Mouse (Mus musculus) CH12F3 (cell line): ENCODE data around the gene Arhgap1.

Source experiments
- in situ Hi-C: fragments of 300-500 bp; cut with MboI; formaldehyde crosslinking; loops from 2 replicates; pipeline ENCODE4 v1.14.3; 2020; ENCODE audit warnings: low sequenced_read_pairs

The Arhgap1 gene

DNA sequence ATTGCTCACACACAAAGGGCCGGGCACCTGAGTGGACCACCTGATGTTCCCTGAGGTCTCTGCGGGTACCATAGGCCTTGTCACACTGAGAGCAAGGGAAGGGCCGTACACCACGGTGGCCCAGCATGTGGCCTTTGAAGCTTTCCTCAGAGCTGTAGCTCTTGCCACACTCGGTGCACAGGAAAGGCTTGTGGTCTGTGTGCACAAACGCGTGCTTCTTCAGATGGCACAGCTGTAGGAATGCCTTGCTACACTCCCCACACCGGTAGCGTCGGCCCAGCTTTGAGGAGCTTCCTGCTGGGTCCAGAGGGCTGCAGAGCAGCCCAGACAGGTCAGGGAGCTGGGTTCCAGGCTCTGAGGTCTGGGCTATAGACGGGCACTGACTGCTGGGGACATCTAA is 3.8 kb upstream of the Arhgap1 start:
- in situ Hi-C loops: no loop called here

DNA sequence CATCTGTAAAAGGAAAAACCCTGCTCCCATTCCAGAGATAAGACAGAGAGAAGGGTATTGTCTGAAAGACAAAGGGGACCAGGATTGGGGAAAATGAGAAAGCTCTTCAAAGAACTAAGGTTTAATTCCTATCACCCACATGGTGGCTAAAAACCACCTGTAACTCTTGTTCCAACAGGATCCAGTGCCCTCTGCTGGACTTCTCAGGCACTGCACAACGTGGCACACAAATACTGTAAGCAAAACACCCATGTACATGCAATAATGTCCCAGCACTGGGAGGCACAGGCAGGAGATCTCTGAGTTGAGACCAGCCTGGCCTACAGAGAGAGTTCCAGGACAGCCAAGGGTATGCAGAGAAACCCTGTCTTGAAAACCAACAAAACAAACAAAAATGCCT is 2.9 kb upstream of the Arhgap1 start:
- in situ Hi-C loops: no loop called here

DNA sequence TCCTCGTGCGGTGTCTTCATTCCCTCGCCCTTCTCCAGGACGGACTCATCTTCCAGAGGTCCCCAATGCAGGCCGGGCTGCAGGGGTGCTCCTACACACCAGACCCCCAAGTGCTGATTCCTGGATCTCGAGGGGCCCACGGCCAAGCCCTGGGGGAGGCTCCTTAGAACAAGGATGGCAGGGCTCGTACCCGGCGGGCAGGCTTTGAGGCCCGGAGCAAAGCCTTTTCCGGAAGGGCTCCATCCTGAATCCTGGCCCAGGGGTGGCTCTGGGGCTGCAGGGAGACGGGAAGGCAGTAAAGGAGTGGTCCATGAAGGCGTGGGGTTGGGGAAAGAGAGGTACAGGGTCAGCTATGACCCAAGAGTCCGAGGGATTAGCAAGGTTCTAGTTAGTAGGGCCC is 508 bp upstream of the Arhgap1 start:
- in situ Hi-C loops: no loop called here

DNA sequence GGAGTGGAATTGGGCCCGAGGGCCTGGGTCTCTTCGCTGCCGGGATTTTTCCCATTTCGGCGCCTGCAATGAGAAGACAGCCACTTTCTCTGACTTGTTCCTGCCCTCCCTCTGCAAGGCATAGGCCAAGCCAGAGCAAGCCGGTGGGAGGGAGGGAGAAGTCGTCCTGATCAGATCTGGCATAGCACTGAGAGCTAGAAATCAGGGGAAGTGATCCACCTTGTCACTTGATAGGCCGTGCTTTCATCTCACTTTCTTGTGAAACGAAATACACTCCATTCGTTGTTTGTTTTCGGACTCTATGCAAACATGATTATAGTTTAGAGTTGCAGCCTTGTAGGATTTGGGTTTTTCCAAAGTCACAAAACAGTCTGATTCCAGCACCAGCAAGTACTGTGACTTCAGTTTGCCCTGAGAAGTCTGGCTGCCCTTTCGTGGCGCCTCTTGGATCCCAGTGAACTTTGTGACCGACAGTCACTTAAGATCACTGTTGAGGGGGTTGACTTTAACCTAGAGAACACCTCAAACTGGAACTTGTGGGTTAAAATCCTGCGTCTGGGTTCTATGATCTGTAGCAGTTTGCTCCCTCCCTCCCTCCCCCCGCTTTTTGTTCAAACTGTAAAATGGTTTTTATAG is 818 bp downstream of the Arhgap1 start:
- in situ Hi-C loops: no loop called here

DNA sequence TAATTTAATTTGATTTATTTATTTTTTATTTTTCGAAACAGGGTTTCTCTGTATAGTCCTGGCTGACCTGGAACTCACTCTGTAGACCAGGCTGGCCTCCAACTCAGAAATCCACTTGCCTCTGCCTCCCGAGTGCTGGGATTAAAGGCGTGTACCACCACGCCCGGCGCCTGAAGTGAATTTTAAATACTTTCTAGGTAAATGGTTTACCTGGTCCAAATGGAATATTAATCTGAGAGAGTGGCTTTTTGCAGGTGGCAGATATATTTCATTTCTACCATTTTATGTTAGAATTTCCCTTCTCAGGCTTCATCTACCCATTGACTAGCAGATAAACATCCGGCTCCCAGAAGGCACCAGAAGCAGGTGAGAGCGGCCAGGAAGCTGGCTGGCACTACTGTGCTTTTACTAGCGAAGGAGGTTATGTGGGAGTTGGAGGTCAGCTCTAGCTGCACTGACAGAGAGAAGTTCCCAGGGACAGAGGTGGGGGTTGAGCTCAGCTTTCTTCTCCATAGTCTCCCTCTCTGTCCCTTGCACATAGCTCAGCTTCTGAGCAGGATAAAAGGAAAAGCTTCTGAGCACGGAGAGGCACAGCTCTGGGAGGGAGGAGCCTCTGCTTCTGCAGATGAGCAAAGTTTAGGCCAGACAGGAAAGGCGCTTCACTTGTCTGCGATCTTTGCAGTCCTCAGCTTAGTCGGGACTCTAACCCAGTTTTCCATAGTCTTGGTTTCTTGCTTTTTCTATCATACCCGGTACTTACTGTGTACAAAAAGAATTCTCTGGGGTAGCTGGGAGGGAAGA is 2.0 kb downstream of the Arhgap1 start:
- in situ Hi-C loops: no loop called here

DNA sequence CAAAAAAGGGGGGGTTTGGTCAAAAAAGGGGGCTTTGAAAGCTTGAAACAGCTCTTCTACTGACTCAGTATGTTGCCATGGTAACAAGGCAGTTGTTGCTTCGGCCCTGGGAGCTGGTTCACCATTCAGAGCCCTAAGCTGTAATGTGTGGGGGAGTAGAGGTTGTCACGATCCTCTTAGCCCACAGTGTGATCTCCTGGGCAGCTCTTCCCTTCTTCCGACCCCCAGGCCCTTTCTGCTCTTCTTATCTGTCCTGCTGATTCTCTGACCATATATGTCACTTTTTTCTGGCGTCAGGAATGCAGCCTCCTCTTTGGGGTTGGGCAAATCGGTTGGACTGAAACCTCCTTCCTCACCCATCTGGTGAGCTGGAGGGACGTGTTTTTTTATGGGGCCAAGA is 3.2 kb downstream of the Arhgap1 start:
- in situ Hi-C loops: no loop called here

DNA sequence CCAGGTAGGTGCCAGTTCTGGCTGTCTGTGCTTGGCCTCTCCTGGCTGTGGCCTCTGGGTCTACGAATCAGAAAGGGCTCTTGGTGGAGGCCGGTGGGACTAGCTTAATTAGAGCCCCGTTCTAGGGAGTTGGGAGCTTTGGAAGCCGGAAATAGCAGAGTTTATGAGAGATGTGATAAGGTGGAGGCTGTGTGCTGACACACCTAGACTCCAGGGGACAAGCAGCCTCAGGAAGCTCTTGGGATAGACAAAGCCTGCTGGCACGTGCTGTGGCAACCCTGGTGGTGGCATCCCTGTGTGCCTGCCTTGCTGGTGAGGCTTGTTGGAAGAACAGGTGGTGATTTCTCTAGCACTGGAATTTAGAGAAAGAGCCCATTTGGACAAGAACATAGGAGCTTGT is 5.7 kb downstream of the Arhgap1 start:
- in situ Hi-C loops: no loop called here

DNA sequence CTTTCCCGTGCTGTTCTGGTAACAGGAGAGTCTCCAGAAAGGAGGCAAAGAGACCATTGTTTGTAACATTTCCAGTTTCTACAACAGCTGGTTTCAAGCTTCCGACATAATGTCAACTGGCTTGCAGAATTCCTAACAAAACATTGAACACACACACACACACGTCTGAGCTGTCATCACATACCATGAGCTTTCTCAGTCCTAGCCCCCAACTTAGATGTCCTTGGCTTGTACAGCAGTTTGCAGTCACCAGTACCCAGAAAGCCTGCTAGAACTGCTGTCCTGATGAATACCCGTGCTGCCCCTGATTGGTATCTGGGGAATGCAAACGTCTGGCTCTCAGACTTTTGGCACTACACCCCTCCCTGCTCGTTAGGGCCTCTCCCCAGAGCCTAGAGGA is 6.2 kb downstream of the Arhgap1 start:
- in situ Hi-C loops: no loop called here

DNA sequence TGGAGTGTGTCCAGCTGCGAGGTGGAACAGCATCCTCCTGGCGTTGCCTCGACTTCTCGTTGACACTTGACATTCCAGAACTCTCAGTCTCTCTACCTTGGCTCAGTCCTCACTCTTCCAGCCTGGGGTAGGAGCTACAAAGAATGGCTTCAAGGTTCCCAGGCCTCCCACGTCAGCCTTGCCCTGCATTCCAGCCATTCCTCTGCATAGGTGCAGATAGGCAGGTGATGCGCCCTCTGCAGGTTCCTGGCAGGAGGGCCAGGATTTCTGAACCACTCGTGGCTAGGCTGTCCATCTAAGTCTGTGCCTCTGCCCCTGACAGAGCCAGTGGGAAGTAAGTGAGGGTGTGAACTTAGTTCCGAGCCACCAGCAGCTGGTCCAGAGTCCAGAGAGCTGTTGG is 7.1 kb downstream of the Arhgap1 start:
- in situ Hi-C loops: no loop called here

DNA sequence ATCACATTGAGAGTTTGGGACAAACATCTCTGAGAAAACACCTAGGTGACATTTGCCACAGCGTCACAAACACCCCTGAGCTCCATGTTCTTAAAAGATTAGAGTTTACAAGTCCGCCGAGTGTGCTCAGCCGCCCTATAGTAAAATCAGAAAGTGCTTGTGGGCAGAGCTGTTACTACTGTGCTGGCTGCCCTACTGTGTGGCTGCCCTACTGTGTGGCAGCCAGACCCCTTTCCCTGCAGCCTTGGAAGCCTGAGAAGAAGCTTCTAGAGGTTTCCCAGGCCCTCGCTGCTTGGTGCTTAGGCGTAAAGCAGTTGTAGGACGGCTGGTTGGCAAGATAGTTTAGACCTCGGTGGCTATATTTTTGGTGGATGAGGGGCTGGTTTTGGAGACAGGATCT is 10.0 kb downstream of the Arhgap1 start:
- in situ Hi-C loops: no loop called here

DNA sequence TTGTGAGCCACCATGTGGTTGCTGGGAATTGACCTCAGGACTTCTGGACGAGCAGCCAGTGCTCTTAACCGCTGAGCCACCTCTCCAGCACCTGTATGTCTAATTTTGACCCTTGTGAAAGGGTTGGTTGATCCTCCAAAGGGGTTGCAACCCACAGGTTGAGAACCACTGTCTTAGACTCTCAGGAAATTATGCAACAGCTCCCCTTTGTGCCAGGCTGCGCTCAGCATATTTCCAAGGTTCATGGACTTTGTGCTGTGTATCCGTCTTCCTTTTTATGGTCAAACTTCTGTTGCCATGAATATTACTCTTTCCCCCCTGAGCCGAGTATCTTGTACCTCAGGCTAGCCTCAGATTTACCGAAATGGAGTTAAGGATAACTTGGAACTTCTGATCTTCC is 11.3 kb downstream of the Arhgap1 start:
- in situ Hi-C loops: no loop called here

DNA sequence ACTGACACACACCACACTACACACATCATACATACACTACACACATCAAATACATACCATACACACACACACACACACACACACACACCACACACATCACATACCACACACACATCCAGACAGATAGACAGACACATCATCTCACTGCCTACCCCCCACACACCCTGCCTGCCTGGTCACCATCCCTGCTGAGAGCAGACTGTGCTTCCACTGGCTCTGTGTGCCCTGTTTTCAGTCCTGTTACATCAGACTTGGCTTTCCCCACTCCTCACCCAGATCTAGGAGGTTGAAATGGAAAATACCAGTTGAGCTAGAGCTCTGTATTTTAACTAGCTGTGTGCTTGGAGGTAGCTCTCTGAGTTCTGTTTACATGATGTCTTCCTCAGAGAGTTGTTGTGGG is 15.1 kb downstream of the Arhgap1 start:
- in situ Hi-C loops: no loop called here

DNA sequence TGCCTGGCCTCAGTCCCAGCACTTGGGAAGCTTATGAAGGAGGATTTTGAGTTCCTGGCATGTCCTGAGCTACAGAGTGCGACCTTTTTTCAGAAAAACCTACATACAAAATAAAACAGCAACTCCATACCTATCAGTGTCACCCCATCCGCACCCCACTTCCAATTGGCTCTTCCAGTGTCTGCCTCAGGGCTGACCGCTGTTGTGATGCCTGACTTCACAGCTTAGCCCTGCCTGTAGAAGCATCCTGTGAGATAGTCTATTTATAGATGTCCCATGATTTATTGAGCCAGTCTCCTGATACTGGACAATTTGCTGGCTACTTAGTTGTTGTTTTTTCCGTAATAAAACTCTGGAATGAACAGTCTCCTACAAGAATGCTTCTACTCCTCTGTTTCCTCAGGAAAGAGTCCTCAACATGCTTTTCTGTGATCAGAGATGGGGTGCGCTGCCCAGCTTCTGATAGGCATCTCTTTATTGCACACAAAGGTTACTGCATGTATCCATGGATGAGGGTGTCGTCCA is 16.8 kb downstream of the Arhgap1 start:
- in situ Hi-C loops: no loop called here

DNA sequence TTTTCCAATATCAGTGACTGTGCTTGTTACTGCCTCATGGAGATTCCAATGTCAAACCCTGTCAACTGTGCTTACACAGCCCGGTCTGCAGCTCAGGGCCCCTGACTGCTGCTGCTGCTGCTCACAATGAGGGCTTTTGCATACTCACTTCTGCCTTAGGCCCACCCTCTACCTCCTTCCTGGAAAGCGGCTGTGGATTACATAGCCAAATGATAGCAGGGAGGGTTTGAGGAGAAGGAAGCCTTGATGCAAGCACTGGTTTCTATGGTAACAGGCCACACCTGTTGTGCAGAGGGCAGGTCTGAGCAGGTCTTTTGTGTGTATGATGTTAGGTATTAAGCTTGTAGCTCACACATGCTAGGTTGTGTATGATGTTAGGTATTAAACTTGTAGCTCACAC is 18.1 kb downstream of the Arhgap1 start:
- in situ Hi-C loops: no loop called here

DNA sequence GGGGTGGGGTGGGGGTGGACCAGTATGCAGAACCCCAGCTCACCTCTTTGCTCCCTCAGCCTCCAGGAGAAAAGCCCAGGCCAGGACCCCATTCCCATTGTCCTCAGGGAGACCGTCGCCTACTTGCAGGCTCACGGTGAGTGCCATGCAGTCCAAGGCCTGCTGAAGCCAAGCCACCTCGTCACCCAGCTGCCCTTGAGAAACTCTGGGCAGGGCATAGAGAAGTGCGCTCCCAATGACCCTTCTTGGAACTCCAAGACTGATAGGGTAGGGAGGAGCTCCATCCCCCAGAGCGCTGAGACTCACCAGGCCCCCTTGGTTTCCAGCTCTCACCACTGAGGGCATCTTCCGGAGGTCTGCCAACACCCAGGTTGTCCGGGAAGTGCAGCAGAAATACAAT is 19.7 kb downstream of the Arhgap1 start:
- in situ Hi-C loops: no loop called here

DNA sequence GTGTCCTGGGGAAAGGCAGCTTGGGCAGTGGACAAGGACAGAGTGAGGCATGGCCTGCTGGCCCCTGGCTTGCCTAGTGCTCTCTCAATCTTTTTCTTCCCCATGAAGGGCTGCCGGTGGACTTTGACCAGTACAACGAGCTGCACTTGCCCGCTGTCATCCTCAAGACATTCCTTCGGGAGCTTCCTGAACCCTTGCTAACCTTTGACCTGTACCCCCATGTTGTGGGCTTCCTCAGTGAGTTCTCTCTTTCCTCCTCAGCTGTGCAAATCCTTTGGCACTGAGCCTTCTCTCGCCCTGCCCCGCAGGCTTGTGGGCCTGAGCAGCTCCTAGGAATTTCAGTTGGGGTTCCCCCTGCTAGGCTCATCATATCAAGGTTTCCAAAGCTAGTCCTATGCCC is 20.4 kb downstream of the Arhgap1 start:
- in situ Hi-C loops: no loop called here

DNA sequence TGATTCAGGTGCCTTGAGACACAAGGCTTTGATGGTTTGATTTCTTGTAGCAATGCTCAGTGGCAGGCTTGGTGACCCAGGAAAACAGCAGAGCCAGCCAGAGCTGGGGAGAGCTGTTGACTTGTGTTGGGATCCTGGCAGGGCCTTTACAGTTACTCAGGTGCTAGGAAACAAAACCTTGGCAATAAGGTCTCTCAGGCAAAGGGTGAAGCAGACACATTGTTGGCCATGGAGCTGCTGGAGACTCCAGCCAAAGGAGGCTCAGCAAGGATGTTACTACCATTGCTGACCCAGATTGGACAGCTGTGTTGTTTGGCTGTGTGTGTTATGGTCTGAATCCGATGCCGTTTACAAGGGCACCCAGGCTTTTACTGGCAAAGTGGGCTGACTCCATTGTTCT is 23.9 kb downstream of the Arhgap1 start:
- in situ Hi-C loops: no loop called here

DNA sequence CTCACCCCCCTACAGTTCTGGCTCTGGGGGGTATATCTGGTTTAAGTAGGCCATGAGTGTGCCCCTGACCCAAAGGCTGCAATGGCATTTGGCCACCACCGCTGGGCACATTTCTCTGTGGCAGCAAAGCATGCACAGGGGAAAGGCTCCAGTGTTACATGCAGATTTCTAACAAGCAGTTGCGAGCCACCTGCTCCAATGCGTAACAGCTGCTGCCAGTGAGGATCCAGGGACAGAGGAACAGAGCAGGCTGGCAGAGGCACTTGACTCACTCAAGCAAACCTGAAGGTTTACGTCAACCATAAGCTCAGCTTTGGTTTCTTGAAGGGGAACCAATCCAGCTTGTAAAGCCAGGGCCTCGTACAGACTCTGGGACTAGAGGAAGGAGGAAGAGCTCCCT is 25.2 kb downstream of the Arhgap1 start:
- in situ Hi-C loops: no loop called here

DNA sequence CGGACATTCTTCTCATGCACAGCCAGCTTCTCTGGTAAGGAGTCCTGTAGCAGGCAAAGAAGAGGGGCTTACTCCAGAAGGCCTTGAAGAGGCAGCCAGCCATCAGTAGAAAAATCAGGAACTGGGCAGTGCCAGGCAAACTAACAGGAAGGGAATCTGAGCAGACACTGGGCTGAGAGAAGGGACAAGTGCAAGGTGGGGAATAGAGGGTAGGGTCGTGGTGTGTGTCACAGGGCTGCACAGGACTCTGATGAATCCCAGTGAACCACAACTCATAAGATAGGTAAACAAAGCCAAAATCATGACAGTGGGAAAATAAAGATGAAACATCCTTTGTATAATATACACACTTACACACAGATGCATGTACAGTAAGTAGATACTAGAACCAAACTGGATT is 26.8 kb downstream of the Arhgap1 start:
- in situ Hi-C loops: no loop called here

DNA sequence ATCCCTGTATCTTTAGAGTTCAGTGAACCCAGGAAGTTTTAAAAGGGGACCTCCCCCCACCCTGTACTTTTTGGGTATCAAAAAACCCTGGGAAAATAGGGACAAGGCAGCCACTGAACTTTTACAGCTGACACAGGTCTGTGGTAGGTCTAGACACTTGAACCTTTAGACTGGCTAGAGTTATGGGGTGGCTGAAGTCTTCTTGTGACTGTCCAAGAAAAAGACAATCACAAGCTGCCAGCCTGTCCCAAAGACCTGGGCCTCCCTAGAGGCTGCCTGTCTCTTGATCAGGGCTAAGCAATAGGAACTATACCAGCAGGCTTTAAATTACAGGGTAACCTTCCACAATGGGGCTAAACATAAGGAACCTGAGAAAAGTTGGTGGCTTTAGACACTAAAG is 27.3 kb downstream of the Arhgap1 start:
- in situ Hi-C loops: no loop called here

DNA sequence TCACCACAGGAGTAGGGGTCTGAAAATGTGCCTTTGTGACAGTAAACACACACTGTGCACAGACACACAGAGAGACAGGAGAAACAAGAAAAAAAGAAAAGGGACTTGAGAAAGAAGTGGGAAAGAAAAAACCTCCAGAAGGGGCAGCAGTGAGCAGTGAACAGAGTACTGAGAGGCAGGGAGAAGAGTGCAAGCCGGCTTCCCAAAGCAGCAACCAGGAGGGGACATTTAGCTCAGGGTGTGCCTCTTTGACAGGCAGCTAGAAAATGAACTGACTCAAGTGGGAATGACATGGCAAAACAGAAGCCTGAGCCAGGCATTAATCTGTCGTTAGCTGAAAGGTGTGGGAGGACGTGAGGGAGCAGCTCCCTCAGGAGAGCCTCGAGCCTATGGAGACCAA is 33.2 kb downstream of the Arhgap1 start:
- in situ Hi-C loops: no loop called here

DNA sequence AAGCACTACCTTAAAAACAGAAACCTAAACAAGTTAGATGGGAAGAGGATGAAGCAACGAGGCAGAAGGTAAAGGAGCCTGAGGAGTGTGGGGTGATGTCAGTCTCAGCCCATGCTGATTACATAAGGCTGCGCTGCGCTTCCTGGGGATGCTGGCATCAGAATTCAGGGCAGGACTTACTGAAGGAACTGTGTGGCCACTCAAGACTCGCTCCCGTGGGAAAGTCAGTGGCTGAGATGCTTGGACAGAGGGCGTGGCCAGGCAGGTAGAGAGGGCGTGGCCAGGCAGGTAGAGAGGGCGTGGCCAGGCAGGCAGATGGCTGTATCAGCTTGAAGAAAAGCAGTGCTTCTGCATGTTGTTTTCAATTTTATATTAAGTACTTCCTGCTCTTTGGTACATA is 34.3 kb downstream of the Arhgap1 start:
- in situ Hi-C loops: no loop called here

DNA sequence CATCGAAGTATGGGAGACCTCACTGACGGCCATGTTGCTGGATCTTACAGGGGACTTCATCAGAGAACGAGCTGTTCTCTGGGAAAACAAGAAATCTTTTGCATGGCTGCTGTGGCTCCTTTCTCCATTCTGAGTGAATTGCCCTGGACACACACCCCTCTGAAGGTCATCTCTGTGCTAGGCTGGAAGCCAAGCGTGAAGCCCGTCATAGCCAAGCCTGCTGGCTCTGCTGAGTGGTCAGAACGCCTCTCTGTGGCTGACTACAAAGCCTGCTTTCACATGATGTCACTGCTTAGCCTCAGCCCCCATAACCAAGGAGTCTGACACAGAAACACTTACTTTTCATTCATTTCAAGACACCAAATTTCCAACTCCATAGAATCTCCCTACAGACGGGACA is 39.8 kb downstream of the Arhgap1 start:
- in situ Hi-C loops: no loop called here
